Mouse (Mus musculus) bone marrow, adult 2 months (tissue): ENCODE data around the gene Prkca. TPM values are rescaled to one million over a fixed set of nuclear protein-coding genes. Genes with fewer than 3 reads are reported as not detected.

Experiments
- H3K27ac ChIP-seq: fragments of 200-500 bp; 2 replicates; pipeline ENCODE4 v1.5.1; 2012; ENCODE audit warnings: low read depth, mild to moderate bottlenecking, control low read depth, inconsistent platforms, low read length; ENCODE audit not compliant: control insufficient read depth, poor library complexity, insufficient read depth
- H3K4me1 ChIP-seq: fragments of 200-500 bp; 2 replicates; pipeline ENCODE4 v1.6.1; 2011; ENCODE audit warnings: low read length; ENCODE audit not compliant: control insufficient read depth, insufficient read depth
- H3K4me3 ChIP-seq: fragments of 200-500 bp; replicated peaks from 2 replicates; pipeline ENCODE3; 2011; ENCODE audit warnings: mild to moderate bottlenecking, low read depth, low read length, control low read depth; ENCODE audit not compliant: control insufficient read depth
- CTCF ChIP-seq: fragments of 200-500 bp; IDR thresholded peaks from 2 replicates; pipeline ENCODE4 v1.5.1; 2011; ENCODE audit warnings: low read length, control low read depth; ENCODE audit not compliant: control insufficient read depth, insufficient read depth
- POLR2A ChIP-seq: fragments of 200-500 bp; IDR thresholded peaks from 2 replicates; pipeline ENCODE4 v1.6.1; 2011; ENCODE audit warnings: low read depth, mild to moderate bottlenecking, control low read depth, low read length, borderline replicate concordance; ENCODE audit not compliant: control insufficient read depth
- WGBS: fragments of 180-500 bp; shearing (Covaris S2); methylation state at CpG from one replicate; pipeline ENCODE4 v1.1.7; 2018; 5-methylcytosine and 5-hydroxymethylcytosine counted together
- polyA plus RNA-seq: library from polyadenylated mRNA; stranded (reverse); fragments of >200 nt; gene quantifications from 2 replicates; pipeline ENCODE4 v1.2.4, GENCODE M21; 2011; ENCODE audit warnings: low replicate concordance; ENCODE audit not compliant: missing spikeins, insufficient read depth, insufficient read length

Prkca gene
- polyA plus RNA-seq, 1 experiment: 33.8 TPM

DNA sequence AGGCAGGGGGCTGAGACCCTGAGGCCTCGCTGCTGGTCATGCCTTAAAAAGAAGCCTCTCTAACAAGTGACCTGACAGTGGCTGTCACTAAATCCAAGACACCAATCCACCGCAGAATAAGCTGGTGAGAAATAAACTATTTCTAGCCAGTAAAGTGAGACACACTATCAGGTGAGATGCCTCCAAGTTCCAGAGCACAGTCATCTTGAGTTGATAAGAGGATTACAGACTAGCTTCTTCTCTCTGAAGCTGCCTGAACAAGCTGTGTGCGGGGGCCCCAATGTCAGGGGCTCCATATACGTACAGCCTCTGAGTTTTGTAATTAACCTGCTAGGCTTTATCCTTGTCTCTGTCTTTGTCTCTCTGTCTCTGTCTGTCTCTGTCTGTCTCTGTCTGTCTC, 115.2 kb downstream of the Prkca start:
- Histone ChIP-seq H3K4me3 (no peak overlapping the region), H3K4me1 (peaks cover 6% of the 10 kb centered on the region), H3K27ac (no peak overlapping the region)
- TF ChIP-seq CTCF (no peak), POLR2A (no peak)
- WGBS: 82% methylated on average over 4 of the region's 4 CpGs

DNA sequence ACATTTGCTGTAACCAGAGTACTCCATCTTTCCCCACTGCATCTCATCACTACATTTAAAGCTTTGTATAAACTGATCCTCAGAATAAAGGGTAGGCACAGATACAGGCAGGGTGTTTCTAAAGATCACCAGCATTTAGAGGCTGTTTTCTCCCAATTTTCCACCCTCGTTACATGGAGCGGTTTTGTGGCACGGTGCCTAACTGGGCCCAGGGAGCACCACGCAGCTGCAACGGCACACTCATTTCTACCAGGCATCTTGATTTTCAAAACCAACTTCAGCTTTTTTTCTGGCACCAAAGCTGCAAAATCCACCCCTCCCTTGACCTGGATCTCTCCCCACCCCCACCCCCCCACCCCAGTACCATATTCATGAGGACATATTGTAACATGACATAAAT, 117.5 kb downstream of the Prkca start:
- Histone ChIP-seq H3K27ac (no peak overlapping the region), H3K4me1 (peaks cover 6% of the 10 kb centered on the region), H3K4me3 (no peak overlapping the region)
- TF ChIP-seq POLR2A: no peak
- no peak for TF ChIP-seq CTCF
- WGBS: 86% methylated on average over 5 of the region's 5 CpGs

DNA sequence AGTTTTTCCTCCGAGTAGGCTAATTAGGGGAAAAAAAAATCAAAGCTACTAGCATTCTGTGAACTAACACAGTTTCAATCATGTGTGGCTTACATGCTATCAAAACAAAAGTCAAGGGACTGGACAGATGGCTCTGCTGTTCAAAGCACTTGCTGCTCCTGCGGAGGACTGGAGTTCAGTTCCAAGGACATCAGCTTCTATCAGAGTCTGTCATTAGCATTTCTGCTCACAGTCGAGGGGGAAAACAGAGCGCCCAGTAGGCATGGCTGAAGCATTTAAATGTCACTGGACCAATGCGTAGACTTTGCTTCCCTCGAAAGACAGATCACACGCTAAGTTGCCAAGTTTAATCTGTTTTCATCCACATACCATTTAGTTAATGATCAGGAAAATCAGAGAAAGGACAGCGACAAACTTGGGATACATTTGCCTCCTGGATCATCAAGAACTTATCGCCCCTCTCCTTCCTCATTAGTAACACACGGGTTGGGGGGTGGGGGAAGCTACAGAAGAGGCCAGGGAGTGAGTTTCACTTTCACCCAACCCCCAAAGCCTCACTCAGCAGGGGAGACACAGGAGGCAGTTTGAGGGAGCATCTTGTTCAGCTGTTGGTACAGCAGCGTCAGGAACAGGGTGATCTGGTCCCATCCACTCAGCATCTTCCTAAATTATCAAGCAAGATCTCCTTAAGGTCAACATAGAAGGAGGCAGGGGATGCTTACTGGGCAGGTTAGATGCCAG, 119.3 kb downstream of the Prkca start:
- Histone ChIP-seq H3K4me1 (peaks cover 6% of the 10 kb centered on the region), H3K4me3 (no peak overlapping the region), H3K27ac (no peak overlapping the region)
- TF ChIP-seq CTCF: no peak
- TF ChIP-seq POLR2A: no peak
- 46% methylated on average over 11 of the region's 11 CpGs for WGBS

DNA sequence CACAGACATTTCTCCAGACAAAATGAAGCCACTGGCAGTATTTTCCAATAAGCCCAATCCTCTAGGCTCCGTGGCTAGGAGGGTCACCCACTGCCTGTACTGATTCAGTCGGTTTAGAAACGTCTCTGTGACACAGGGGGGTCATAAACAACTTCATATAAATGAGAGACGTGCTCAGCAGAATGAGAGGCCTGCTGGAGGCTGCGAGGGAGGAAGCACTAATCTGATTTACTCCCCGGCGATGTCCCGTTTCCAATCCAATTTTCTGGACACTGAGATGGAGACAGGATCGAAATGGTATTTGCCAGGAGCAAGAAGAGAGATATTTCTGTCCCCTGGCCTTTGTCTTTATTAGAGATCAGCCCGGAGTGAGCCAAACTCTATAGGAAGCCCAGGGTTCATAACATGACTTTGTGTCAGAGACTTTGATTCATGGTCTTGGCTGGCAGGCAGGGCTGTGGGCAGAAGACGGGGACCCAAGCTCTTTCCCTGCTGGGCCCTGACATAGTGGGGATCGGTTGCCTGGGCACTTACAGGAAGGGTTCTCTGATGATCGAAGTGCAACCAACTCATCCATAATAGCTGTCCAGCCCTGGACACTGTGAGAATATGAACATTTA, 120.0 kb downstream of the Prkca start:
- peaks cover 6% of the 10 kb centered on the region for H3K4me1 ChIP-seq

DNA sequence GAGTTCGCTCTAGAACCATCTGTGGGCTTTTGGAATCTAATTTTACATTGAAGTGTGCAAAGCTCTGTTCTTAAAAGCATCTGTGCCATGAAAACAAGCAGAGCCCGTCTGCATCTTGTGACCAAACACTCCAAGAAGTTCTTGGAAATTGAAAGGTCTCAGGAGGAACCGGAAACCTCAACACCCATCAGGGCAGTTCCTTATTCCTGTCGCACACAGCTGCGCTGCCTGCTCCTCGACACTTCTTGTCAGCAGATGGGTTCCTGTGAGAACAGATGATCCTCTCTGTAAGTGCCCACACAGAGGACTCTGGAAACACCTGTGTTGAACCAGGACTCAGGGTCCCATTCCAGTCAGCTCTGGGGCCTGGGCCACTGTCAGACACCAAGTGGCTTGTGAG, 120.6 kb downstream of the Prkca start:
- H3K27ac ChIP-seq: peak overlapping the region; percentile 44
- H3K4me3 ChIP-seq: no peak overlapping the region
- peaks cover 6% of the 10 kb centered on the region for H3K4me1 ChIP-seq
- TF ChIP-seq CTCF (no peak), POLR2A (no peak)
- WGBS: 5% methylated on average over 6 of the region's 6 CpGs

More for the DNA sequence above, 120.0 kb downstream of the Prkca start:
- Histone ChIP-seq H3K4me3 (no peak overlapping the region), H3K27ac (0 out of 2 replicates have a peak overlapping the region, but pooled peaks have one; percentile 12)
- TF ChIP-seq POLR2A (no peak), CTCF (no peak)
- 19% methylated on average over 13 of the region's 13 CpGs for WGBS

DNA sequence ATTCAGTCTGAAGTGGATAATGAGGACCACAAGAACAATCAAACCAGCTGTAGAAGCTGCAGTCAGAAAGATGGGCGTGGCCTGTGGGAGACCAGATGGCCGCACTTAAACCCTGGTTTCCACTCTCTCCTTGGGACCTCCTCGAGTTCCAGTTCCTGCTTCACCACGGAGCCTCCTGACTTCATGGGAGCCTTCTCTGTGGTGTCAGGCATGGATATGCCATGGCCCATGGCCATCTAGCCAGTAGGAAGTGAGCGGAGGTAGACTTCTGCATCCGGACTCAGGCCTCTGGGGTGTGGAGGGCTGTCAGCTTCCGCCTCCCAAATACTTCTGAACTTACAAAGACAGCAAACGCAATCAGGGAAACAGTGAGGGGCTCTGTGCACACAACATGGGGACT, 121.1 kb downstream of the Prkca start:
- H3K27ac ChIP-seq: peak overlapping the region; percentile 44

DNA sequence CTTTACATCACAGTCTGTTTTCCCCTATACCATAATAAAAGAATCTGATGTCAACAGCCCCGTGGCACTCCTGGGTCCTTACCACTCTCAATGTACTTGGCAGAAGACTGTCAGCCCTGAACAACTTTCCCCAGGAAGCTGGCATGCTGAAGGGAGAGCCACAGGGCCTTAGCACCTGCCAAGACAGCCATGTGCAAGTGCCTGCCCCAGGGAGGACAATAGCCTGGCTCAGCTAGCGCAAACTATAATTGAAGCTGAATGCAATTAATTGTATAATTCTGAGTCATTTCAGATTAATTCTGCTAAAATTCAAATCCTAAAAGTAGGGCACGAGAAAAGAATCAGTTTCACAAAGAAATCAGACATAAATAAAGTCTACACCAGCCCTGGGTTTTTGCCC, 121.7 kb downstream of the Prkca start:
- H3K4me1 ChIP-seq: peaks cover 6% of the 10 kb centered on the region
- whole genome bisulfite sequencing: 60% methylated on average over 3 of the region's 3 CpGs
- H3K27ac ChIP-seq: no peak overlapping the region
- TF ChIP-seq POLR2A (no peak), CTCF (no peak)
- no peak overlapping the region for H3K4me3 ChIP-seq

More for the DNA sequence above, 121.1 kb downstream of the Prkca start:
- Histone ChIP-seq H3K4me3 (peak overlapping the region; percentile 18), H3K4me1 (peaks cover 6% of the 10 kb centered on the region)
- WGBS: 4% methylated on average over 8 of the region's 8 CpGs
- TF ChIP-seq CTCF (no peak), POLR2A (no peak)

DNA sequence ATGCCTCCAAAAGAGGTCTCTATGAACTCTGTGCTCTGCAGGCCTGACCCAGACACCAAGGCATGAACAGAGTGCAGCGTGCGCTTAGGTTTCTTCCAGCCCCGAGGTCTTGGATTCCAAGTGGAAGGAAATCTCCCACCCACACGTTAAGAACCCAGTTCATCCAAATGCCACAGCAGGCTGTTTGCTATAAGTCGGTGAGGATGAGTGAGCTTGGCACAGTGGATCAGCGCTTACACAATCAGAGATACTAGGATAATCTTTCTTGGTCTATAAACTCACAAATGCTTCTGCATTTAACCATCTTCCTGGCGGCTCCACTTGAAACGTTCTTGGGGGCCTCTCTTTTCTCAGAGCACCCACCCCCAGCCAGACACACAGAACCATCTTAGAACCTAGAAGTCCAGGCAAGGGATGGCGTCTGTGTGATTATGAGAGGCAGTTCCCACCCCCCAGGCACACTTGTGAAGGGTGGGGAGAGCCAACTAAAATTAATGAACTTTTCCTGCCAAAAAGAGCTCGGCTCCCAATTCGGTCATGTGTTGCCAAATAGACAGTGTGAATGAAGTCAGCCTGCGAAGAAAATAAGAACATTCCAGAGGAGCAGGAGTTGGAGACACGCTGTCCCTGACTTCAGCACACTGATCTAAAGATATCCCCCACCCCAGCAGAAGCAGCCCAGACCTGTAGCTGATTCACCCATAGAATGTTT, 122.4 kb downstream of the Prkca start:
- no peak for TF ChIP-seq POLR2A
- no peak for TF ChIP-seq CTCF
- 79% methylated on average over 13 of the region's 13 CpGs for WGBS
- Histone ChIP-seq H3K4me1 (peaks cover 6% of the 10 kb centered on the region), H3K4me3 (no peak overlapping the region), H3K27ac (no peak overlapping the region)

DNA sequence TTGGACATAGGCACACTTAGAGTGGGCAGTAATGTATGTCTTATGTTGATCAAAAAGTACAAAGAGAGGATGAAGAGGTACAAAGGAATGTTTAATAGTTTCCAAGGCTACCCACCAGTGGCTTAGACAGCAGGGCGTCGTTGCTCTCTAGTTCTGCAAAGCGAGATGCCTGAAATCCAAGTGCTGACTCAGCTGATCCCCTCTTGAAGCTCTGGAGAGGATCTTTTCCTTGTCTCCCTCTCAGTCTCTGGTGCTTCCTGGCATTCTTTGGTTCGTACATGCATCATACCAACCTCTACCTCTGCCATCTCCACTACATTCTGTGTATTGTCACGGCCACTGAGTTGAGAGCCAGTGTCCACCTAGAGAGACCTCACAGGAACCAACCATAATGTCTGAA, 123.1 kb downstream of the Prkca start:
- Histone ChIP-seq H3K4me3 (no peak overlapping the region), H3K4me1 (peaks cover 6% of the 10 kb centered on the region), H3K27ac (no peak overlapping the region)
- TF ChIP-seq CTCF: no peak
- no peak for TF ChIP-seq POLR2A
- 83% methylated on average over 5 of the region's 5 CpGs for WGBS
